13 mouse cellular contexts compared by ENCODE assay signal in the genomic region with DNA sequence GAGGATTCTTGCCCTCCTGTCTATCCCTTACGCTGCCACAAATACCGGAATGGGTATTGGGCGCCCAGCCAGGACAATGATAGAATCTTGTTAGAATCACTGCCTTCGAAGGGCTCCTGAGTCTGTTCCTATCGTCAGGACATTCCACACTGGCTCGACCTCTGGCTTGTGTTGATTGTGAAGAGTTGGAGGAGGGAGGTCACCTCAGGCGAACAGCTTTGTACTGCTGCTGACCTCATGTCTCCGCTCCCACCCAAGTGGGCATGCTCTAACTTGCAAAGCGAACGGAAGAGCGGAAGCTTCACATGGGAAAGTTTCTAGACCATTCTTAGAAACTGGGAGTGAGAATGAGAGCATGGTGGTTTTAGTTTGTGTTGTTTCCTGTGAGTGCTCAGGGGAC. TPM values are rescaled to one million over a fixed set of nuclear protein-coding genes. Genes with fewer than 3 reads are reported as not detected.
A peak's percentile ranks its signal among the peaks of the same experiment; 100 is the strongest.
DNase-seq lines count a peak whose midpoint lies in the region; ATAC-seq and TF ChIP-seq lines count a peak whose summit lies in the region.
"Had no signal": no experiment of that assay in that cellular context is flagged by ENCODE, and none has a peak within 500 bp of the region (broad histone marks: within the 10 kb centered on the region; RNA-seq: fewer than 3 reads in every experiment).

No protein-coding gene starts in this region.

- in situ Hi-C loops in CH12.LX (cut with MboI; ENCODE audit: low pct_ligation_motif_present, low pct_unique_long_range_greater_than_20kb, low sequenced_read_pairs) = no loop called here

- peak overlapping the region in 1 of 3 experiments; percentile 40 for H3K4me3 ChIP-seq in CH12.LX (replicated peaks in 1 of 3; ENCODE audit: low read depth in 2 of 3, low read length in 2 of 3, poor library complexity in 1 of 3)
- no peak overlapping the region for H3K4me3 ChIP-seq in heart, embryonic 11.5 days (ENCODE audit: low read depth, low read length)
- no peak overlapping the region for H3K4me3 ChIP-seq in intestine, embryonic 16.5 days (ENCODE audit: low read length)
- H3K4me3 ChIP-seq: limb, embryonic 15.5 days; neural tube, embryonic 12.5 days had no signal

- no peak for TF ChIP-seq POLR2A in CH12.LX (IDR thresholded peaks at IDR 0.05; ENCODE audit: low read depth, low read length)

- peaks cover 15% of the 10 kb centered on the region for H3K27me3 ChIP-seq in CH12.LX (replicated peaks)
- H3K27me3 ChIP-seq in heart, embryonic 11.5 days (ENCODE audit: control insufficient read depth, insufficient read depth, low read length) = no peaks in the 10 kb centered on the region
- peaks cover 17% of the 10 kb centered on the region for H3K27me3 ChIP-seq in intestine, embryonic 16.5 days (replicated peaks; ENCODE audit: control insufficient read depth, insufficient read depth, low read length)

- peak overlapping the region; percentile 86 for H3K4me2 ChIP-seq in CH12.LX (ENCODE audit: insufficient read depth, low read depth, poor library complexity, severe bottlenecking)
- peak overlapping the region; percentile 52 for H3K4me2 ChIP-seq in heart, embryonic 11.5 days
- no peak overlapping the region for H3K4me2 ChIP-seq in intestine, embryonic 16.5 days (ENCODE audit: low read depth, low read length)
- H3K4me2 ChIP-seq: limb, embryonic 15.5 days; neural tube, embryonic 12.5 days had no signal

- no peaks in the 10 kb centered on the region for H3K79me2 ChIP-seq in CH12.LX (replicated peaks; ENCODE audit: control insufficient read depth, extremely low read depth, insufficient read depth, poor library complexity, severe bottlenecking)

- no peak for TF ChIP-seq CTCF in CH12.LX (conservative IDR thresholded peaks at IDR 0.05 in 1 of 2, IDR thresholded peaks at IDR 0.05 in 1 of 2; ENCODE audit: low read depth in 2 of 2, low read length in 2 of 2)

- 35% methylated on average over 11 of the region's 11 CpGs for WGBS in heart, embryonic 11.5 days (ENCODE audit: insufficient replicate concordance)
- WGBS in intestine, embryonic 16.5 days = 63% methylated on average over 11 of the region's 11 CpGs

- H3K9ac ChIP-seq in CH12.LX (ENCODE audit: insufficient read depth, low read depth) = no peak overlapping the region
- H3K9ac ChIP-seq in heart, embryonic 11.5 days (ENCODE audit: low read depth, low read length) = no peak overlapping the region
- no peak overlapping the region for H3K9ac ChIP-seq in intestine, embryonic 16.5 days (ENCODE audit: low read depth, low read length)
- H3K9ac ChIP-seq: limb, embryonic 15.5 days; neural tube, embryonic 12.5 days had no signal

- no peaks in the 10 kb centered on the region for H3K36me3 ChIP-seq in CH12.LX (replicated peaks in 1 of 2; ENCODE audit: control insufficient read depth in 1 of 2, insufficient read depth in 1 of 2, low read length in 1 of 2)
- H3K36me3 ChIP-seq in heart, embryonic 11.5 days (ENCODE audit: control insufficient read depth, insufficient read depth, low read length) = no peaks in the 10 kb centered on the region
- H3K36me3 ChIP-seq in intestine, embryonic 16.5 days (ENCODE audit: control insufficient read depth, insufficient read depth, low read length) = no peaks in the 10 kb centered on the region
- H3K36me3 ChIP-seq: limb, embryonic 15.5 days; neural tube, embryonic 12.5 days had no signal

- TF ChIP-seq EP300 in CH12.LX (IDR thresholded peaks at IDR 0.05; ENCODE audit: low read length) = peak; percentile 79

- H3K9me3 ChIP-seq in CH12.LX (replicated peaks; ENCODE audit: low read length) = no peaks in the 10 kb centered on the region
- no peaks in the 10 kb centered on the region for H3K9me3 ChIP-seq in heart, embryonic 11.5 days (replicated peaks; ENCODE audit: control insufficient read depth, low read length)
- no peaks in the 10 kb centered on the region for H3K9me3 ChIP-seq in intestine, embryonic 16.5 days (ENCODE audit: control insufficient read depth, low read length)
- H3K9me3 ChIP-seq: limb, embryonic 15.5 days; neural tube, embryonic 12.5 days had no signal

- DNase-seq in CH12.LX (ENCODE audit: extremely low read depth) = no peak
- peak; percentile 59 to 60 for DNase-seq in adrenal gland, postnatal 36 days
- DNase-seq in kidney, adult 9 months = peak; percentile 70
- no peak for DNase-seq in layer of hippocampus, postnatal 10 days (ENCODE audit: low spot score in 2 of 2)
- DNase-seq in layer of hippocampus, postnatal 36 days = no peak
- no peak for DNase-seq in layer of hippocampus, adult 9-11 months
- DNase-seq: cerebellum, adult 9-10 months had no signal

- no peak for ATAC-seq in heart, embryonic 11.5 days (replicated peaks; ENCODE audit: insufficient number of reproducible peaks, low FRiP score, low TSS enrichment)
- ATAC-seq in intestine, embryonic 16.5 days = no peak

- no peak for TF ChIP-seq RAD21 in CH12.LX (IDR thresholded peaks at IDR 0.05; ENCODE audit: low read depth, low read length)

- dilution Hi-C loops in CH12.LX (cut with MboI; ENCODE audit: extremely low pct_ligation_motif_present, extremely low pct_unique_long_range_greater_than_20kb, low sequenced_read_pairs) = no loop called here

- H3K4me1 ChIP-seq in CH12.LX (ENCODE audit: control insufficient read depth in 1 of 2, insufficient read depth in 2 of 2) = peaks cover 0 to 15% of the 10 kb centered on the region in 2 experiments; a peak in 2 of 4 replicates
- peaks cover 31% of the 10 kb centered on the region for H3K4me1 ChIP-seq in heart, embryonic 11.5 days (ENCODE audit: control insufficient read depth, insufficient read depth, low read length)
- no peaks in the 10 kb centered on the region; the same call in 1 of the 2 replicates for H3K4me1 ChIP-seq in intestine, embryonic 16.5 days (ENCODE audit: control insufficient read depth, insufficient read depth, low read length)
- H3K4me1 ChIP-seq: neural tube, embryonic 12.5 days had no signal

- no peak overlapping the region for H3K27ac ChIP-seq in CH12.LX (ENCODE audit: insufficient read depth, low read depth)
- peak overlapping the region; percentile 54 for H3K27ac ChIP-seq in heart, embryonic 11.5 days (ENCODE audit: low read depth, low read length)
- H3K27ac ChIP-seq in intestine, embryonic 16.5 days (ENCODE audit: low read length) = no peak overlapping the region
- H3K27ac ChIP-seq: limb, embryonic 15.5 days; neural tube, embryonic 12.5 days had no signal

TF ChIP-seq in CH12.LX, 34 proteins besides CTCF, POLR2A, EP300 and RAD21 (continues in another document):
- TF ChIP-seq ZMIZ1 (IDR thresholded peaks at IDR 0.05; ENCODE audit: low read depth, low read length) (no peak), MAFK (IDR thresholded peaks at IDR 0.05; ENCODE audit: insufficient replicate concordance, low read length) (0 out of 2 replicates have a peak, but pooled peaks have one; percentile 50), USF1 (IDR thresholded peaks at IDR 0.05; ENCODE audit: low read depth, low read length) (no peak), JUND (conservative IDR thresholded peaks at IDR 0.05; ENCODE audit: low read depth, low read length) (no peak; the same call in 1 of the 2 replicates), TBP (conservative IDR thresholded peaks at IDR 0.05; ENCODE audit: low read depth, low read length) (no peak), SMC3 (IDR thresholded peaks at IDR 0.05; ENCODE audit: low read depth, low read length) (no peak), MEF2A (IDR thresholded peaks at IDR 0.05; ENCODE audit: borderline replicate concordance, low read depth, low read length) (peak; percentile 93), NELFE (IDR thresholded peaks at IDR 0.05; ENCODE audit: low read depth, low read length) (no peak), JUN (IDR thresholded peaks at IDR 0.05; ENCODE audit: insufficient read depth, low read depth, low read length) (peak; percentile 53; the same call in 1 of the 2 replicates), MXI1 (IDR thresholded peaks at IDR 0.05; ENCODE audit: low read depth, low read length) (no peak), RCOR1 (conservative IDR thresholded peaks at IDR 0.05; ENCODE audit: low read depth, low read length) (peak; percentile 72; the same call in 1 of the 2 replicates)

RNA-seq across cellular contexts. Expression of a gene that starts 38.7 kb away (rescaled TPM):
- 0.30 and 0.55 TPM in 2 replicates for total RNA-seq in CH12.LX (2012; rRNA removed)
- 1.8 and 2.6 TPM in 2 replicates for total RNA-seq in CH12.LX (2014; rRNA removed)
- 4.9 and 5.1 TPM in 2 replicates for polyA plus RNA-seq in CH12.LX (2012; ENCODE audit: insufficient read length, low read depth)
- 1 to 10 TPM in 1 of 2 experiments, under 1 TPM in 1; 0.43 to 1.2 TPM for total RNA-seq in adrenal gland, postnatal 36 days (2021)
- polyA plus RNA-seq in heart, embryonic 11.5 days (2014; fragmentation: Nextera tagmentation; extraction: Ambion mirVana) = 0.72 TPM in 1 of 2 replicates, not detected in the other
- total RNA-seq in layer of hippocampus, postnatal 10 days (2021) = not detected
- not detected for total RNA-seq in layer of hippocampus, postnatal 36 days (2021)
- 2.0 and 3.3 TPM in 2 replicates for polyA plus RNA-seq in intestine, embryonic 16.5 days (2015; fragmentation: Nextera tagmentation; extraction: Ambion mirVana)

RNA-seq across cellular contexts. Expression of a gene that starts 47.6 kb away (rescaled TPM):
- 41.9 and 43.7 TPM in 2 replicates for total RNA-seq in CH12.LX (2012; rRNA removed)
- 90.5 and 101 TPM in 2 replicates for total RNA-seq in CH12.LX (2014; rRNA removed)
- polyA plus RNA-seq in CH12.LX (2012; ENCODE audit: insufficient read length, low read depth) = 66.4 and 72.5 TPM in 2 replicates
- total RNA-seq in adrenal gland, postnatal 36 days (2021) = 10 to 100 TPM; 28.4 to 31.3 TPM
- polyA plus RNA-seq in heart, embryonic 11.5 days (2014; fragmentation: Nextera tagmentation; extraction: Ambion mirVana) = 45.7 and 50.7 TPM in 2 replicates
- 10 to 100 TPM; 33.9 to 41.7 TPM for total RNA-seq in layer of hippocampus, postnatal 10 days (2021)
- total RNA-seq in layer of hippocampus, postnatal 36 days (2021) = 10 to 100 TPM; 31.3 to 34.4 TPM
- 39.1 and 53.0 TPM in 2 replicates for polyA plus RNA-seq in intestine, embryonic 16.5 days (2015; fragmentation: Nextera tagmentation; extraction: Ambion mirVana)

RNA-seq across cellular contexts. Expression of a gene that starts 55.8 kb away (rescaled TPM):
- 0.25 and 0.34 TPM in 2 replicates for total RNA-seq in CH12.LX (2012; rRNA removed)
- not detected in 2 replicates for total RNA-seq in CH12.LX (2014; rRNA removed)
- polyA plus RNA-seq in CH12.LX (2012; ENCODE audit: insufficient read length, low read depth) = not detected in 2 replicates
- 10 to 100 TPM; 56.8 to 62.4 TPM for total RNA-seq in adrenal gland, postnatal 36 days (2021)
- polyA plus RNA-seq in heart, embryonic 11.5 days (2014; fragmentation: Nextera tagmentation; extraction: Ambion mirVana) = 37.0 and 37.6 TPM in 2 replicates
- total RNA-seq in layer of hippocampus, postnatal 10 days (2021) = 1 to 10 TPM; 6.7 to 9.5 TPM
- 1 to 10 TPM; 2.2 to 3.1 TPM for total RNA-seq in layer of hippocampus, postnatal 36 days (2021)
- 4.4 and 5.6 TPM in 2 replicates for polyA plus RNA-seq in intestine, embryonic 16.5 days (2015; fragmentation: Nextera tagmentation; extraction: Ambion mirVana)
- total RNA-seq: hematopoietic stem cell, adult 5-6 weeks; megakaryocyte, adult 5-6 weeks had no signal

RNA-seq across cellular contexts. Expression of a gene that starts 59.6 kb away (rescaled TPM):
- not detected in 2 replicates for total RNA-seq in CH12.LX (2012; rRNA removed)
- not detected in 2 replicates for total RNA-seq in CH12.LX (2014; rRNA removed)
- not detected in 2 replicates for polyA plus RNA-seq in CH12.LX (2012; ENCODE audit: insufficient read length, low read depth)
- total RNA-seq in adrenal gland, postnatal 36 days (2021) = 1 to 10 TPM; 1.1 to 2.5 TPM
- not detected in 2 replicates for polyA plus RNA-seq in heart, embryonic 11.5 days (2014; fragmentation: Nextera tagmentation; extraction: Ambion mirVana)
- not detected for total RNA-seq in layer of hippocampus, postnatal 10 days (2021)
- total RNA-seq in layer of hippocampus, postnatal 36 days (2021) = not detected
- polyA plus RNA-seq in intestine, embryonic 16.5 days (2015; fragmentation: Nextera tagmentation; extraction: Ambion mirVana) = 0.16 TPM in 1 of 2 replicates, not detected in the other
- polyA plus RNA-seq: neural tube, embryonic 12.5 days had no signal

Comparison
In these comparisons a context has a peak if more than half of its experiments do, and no peak if none do; other contexts are left out.
1. DNase-seq: peak in adrenal gland, postnatal 36 days (2 of 2) and kidney, adult 9 months (single experiment); none in CH12.LX (single experiment), layer of hippocampus, postnatal 10 days (0 of 2), layer of hippocampus, postnatal 36 days (0 of 2) and layer of hippocampus, adult 9-11 months (single experiment).
2. RNA of a gene that starts 55.8 kb away (total RNA-seq): 56.8 to 62.4 TPM in adrenal gland, postnatal 36 days; 6.7 to 9.5 TPM in layer of hippocampus, postnatal 10 days, 2.2 to 3.1 TPM in layer of hippocampus, postnatal 36 days and 0.25 to 0.34 TPM in CH12.LX; every median in the first group is over 4 times any median in the second.